Mouse (Mus musculus) spleen, postnatal 0 days (tissue): ENCODE data around the gene Fgfr2. TPM values are rescaled to one million over a fixed set of nuclear protein-coding genes. Genes with fewer than 3 reads are reported as not detected.

Experiments
- polyA plus RNA-seq: library from polyadenylated mRNA; unstranded; fragments of >200 nt; fragmentation: Nextera tagmentation; extraction: Ambion mirVana; gene quantifications from 2 replicates; pipeline ENCODE4 v1.2.1, GENCODE M21; 2015

Gene Fgfr2
- polyA plus RNA-seq, 1 experiment from 2014 or later = 1.5 TPM

GRCm38 (mm10) chr7:131542115-131542871, 1580.9 kb downstream of the Fgfr2 start, which contains the start of gene Hmx3:
Gene Hmx3 (plus strand): TSS chr7:131542867.

DNA sequence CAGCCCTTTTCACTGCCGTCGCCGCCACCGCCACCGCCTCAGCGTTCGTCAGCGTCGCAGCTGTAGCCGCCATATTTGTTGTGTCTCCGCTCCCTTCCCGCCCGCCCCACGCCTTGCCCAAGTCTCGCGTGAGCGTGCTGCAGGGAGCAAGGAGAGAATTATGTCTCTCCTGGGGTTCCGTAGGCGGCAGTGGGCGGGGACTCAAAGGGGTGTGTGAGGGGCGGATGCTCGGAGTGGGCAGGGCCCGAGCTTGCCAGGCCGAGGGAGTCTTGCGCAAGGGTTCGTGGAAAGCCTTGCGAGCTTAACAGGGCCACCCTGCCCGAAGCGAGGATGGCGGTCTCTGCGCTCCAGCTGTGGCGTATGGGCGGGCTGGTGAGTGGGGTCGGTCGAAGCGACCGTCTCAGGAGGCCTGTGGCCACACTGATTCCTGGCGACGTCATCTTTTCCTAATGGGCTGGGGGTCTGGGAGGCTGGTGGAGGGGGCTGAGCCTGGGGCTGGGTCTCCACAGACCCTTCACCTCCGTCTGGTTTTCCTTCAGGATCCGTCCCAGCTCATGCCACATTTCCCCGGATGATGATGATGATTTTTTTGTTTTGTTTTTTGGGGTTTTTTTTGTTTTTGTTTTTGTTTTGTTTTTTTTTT, 1712.6 kb downstream of the Fgfr2 start, which contains the start of the genes Ikzf5 and Acadsb:
Gene Ikzf5, minus strand, starts transcription at position 106 of the 643 bp plus-strand sequence.
Gene Acadsb, plus strand, starts transcription at position 186 of the 643 bp plus-strand sequence.

GRCm38 (mm10) chr7:131370648-131371469, 1752.3 kb downstream of the Fgfr2 start, which contains the start of gene Pstk:
Gene Pstk (plus strand): TSS chr7:131371141.

DNA sequence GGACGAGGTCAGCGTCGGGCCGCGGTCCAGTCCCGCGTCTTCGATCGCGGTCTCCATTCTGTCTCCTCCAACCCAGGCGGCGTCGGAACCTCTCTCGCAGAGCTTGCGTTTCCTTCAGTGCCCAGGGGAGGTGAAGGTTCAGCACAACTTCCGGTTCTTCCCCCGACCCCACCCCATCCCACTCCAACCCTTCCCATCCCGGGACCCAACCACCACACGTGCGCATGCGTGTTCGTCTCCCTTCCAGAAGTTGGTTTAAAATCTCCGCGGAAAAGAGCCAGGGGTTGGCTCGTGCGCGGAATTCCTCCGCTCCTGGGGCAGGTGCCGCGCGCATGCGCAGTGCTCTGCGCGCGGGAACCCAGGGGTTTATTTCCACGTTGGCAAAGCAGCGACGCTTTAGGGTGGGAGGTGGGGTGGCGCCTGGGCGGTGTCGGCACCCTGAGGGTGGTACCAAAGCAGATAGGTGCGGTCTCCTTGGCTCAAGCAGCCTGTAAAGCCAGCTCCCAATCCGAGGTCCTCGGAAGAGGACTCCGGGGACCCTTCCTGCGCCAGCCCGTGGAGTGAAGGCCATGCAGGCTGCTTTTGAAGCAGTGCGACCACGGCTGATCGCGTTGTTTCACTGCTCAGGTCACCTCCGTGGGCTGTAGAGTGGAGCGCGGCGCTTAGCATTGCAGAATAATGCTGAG, 1760.4 kb downstream of the Fgfr2 start, which contains the start of gene 2310057M21Rik:
Gene 2310057M21Rik, minus strand, starts transcription at position 145 of the 686 bp plus-strand sequence.

GRCm38 (mm10) chr7:131333564-131333963, 1789.6 kb downstream of the Fgfr2 start, which contains the start of gene Fam24a:
Gene Fam24a (plus strand): TSS chr7:131333864.

DNA sequence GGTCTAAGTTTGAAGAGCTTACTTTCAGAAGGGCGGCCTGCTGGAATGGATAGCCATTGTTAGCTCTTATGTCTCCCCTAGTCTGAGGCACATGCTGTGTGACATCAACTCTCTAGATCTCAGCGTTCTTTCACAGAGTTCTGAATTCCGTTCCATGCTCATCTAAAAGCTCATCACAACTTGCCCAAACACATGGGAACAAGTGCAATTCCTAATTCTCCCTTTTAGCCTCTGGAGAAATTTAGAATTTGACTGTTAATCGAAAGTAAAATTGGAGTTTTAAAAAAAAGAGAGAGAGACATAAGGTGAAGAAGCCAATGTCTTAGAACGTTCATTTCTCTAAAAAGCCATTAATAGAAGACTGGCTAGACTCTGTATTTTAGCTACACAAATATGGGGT, 1793.7 kb downstream of the Fgfr2 start, which contains the start of gene Fam24b:
Gene Fam24b, minus strand, starts transcription at position 101 of the 400 bp plus-strand sequence.

DNA sequence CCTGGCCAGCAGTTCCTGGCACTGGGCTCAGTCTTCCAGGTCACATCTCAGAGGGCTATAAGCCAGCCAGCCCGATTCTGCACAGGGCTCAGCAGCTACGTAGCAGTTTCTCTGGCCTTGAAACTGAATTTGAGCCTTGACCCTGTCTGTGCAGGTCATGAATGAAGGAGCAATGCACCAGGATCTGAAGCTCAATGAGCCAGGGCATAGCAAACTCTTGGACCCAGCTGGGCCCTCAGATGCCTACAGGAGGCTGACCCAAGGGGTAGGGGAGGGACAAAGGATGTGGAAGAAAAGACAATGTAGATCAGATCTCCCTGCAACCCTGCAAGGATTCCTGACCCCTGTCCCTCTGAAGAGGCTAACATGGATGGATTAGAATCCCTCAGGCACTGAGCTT, 1801.0 kb downstream of the Fgfr2 start, which contains the start of gene Cuzd1:
Gene Cuzd1, minus strand, starts transcription at position 101 of the 400 bp plus-strand sequence.

DNA sequence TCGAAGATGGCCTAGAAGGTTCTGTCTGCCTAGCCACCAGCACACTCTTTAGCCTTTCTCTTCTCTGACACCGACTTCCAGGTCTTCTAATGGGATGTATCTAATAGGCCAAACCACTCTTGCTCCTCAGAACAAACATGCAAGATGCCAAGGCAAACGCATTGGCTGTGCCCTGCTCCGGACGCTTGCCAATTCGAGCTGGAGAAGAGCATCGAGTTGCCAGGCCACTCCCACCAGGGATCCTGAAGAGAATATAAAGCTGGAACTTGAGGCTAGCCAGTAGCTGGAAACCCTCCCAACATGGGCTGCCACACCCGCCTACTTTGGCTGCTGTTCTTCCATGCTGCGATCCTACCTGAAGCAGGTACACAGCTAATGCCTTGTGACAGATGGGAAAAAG, 1949.0 kb downstream of the Fgfr2 start, which contains the start of gene 5430419D17Rik:
Gene 5430419D17Rik, plus strand, starts transcription at position 282 of the 400 bp plus-strand sequence.

DNA sequence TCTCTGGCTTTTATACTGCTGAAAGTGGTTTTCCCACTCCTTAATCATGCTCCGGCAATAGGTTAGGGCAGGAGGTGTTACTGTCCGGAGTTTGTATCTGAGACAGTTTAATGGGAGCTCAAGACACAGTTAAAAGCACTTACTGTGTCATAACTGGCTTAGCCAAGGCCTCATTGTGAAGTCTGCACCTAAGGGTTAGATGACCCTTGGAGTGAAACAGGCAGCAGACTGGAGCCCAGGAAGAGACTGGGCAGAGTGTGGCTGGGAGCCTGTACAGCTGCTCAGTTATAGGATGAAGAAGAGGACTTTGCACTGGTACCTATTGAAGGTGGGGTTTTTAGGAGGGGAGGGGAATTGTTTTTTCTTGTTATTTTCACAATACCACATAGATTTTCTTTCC, 1976.9 kb downstream of the Fgfr2 start, which contains the start of gene 4933402N03Rik:
Gene 4933402N03Rik, minus strand, starts transcription at position 101 of the 400 bp plus-strand sequence.

GRCm38 (mm10) chr7:131031755-131032154, 2091.4 kb downstream of the Fgfr2 start, which contains the start of gene Dmbt1:
Gene Dmbt1 (plus strand): TSS chr7:131032053.

DNA sequence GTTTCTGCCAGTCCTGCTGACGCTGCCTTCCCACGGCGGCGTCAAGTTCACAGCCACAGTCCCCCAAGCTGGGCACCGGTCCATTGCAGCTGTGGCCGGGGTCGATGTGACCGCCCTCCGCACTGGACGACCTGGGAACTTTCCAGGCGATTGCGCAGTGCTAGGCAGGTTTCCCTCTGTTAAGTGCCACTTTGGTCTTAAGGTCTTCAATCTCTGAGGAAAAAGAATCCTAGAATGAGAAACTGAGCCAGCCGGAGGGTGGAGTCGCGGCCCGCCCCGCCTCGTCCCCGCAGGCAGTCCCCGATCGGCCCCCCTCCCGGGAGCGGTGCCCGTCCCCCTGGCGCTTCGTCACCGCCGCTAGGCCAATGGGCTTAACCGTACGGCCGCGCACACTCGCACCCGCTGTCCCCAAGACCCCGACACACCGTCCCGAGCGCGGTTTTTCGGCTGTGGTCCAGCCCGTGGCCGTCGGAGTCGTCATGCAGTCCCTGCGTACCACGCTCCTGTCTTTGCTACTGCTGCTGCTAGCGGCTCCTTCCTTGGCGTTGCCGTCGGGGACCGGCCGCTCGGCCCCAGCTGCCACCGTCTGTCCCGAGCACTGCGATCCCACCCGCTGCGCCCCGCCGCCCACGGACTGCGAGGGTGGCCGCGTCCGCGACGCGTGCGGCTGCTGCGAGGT, 2187.2 kb downstream of the Fgfr2 start, which contains the start of gene Htra1:
Gene Htra1, plus strand, starts transcription at position 319 of the 679 bp plus-strand sequence.

DNA sequence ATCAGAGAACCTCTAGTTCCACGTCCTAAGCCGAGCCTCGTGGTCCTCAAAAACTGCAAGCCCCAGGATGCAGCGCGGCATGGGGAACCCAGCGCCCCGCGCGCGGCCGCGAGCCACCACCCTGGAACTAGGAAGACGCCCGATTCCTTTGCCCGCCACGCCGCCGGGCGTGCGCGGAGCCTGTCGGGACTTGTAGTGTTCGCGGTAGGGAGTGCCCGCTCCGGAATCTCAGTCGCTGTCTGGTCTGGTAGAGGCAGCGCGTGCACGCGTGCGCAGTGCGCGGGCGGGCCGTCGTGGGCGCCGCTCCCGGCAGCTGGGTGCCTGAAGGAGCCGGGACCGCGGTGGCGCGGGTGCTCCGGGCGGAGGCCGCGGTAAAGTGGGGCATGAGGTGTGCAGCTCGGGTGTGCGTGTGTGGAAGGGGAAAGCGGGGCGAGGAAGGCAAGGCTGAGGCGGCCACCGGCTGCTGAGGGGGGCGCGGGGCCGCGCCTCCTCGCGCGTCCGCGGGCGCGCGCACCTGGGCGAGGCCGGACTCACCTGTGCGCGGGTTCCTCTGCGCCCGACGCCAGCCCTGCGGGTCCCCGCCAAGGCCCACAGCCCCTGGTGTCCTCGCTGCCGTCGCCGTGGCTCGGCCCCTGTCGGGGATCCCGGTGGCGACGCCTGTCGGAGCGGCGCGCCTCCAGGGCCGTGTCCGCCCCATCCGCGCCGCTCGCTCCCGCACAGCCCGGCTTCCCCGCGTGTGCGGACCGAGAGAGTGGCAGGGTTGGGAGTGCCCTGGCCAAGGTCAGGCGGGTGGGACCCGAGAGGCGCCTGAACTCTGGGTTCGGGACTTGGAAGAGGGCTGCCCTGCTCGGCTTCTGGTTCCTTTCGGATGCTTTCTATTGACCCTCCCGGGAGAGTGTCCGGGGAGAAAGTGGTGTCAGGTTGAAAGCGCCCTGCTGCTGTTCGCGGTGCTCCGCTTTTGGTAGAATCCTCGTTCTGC, 2257.2 kb downstream of the Fgfr2 start, which contains the start of gene Plekha1:
Gene Plekha1, plus strand, starts transcription at position 144 of the 979 bp plus-strand sequence.

DNA sequence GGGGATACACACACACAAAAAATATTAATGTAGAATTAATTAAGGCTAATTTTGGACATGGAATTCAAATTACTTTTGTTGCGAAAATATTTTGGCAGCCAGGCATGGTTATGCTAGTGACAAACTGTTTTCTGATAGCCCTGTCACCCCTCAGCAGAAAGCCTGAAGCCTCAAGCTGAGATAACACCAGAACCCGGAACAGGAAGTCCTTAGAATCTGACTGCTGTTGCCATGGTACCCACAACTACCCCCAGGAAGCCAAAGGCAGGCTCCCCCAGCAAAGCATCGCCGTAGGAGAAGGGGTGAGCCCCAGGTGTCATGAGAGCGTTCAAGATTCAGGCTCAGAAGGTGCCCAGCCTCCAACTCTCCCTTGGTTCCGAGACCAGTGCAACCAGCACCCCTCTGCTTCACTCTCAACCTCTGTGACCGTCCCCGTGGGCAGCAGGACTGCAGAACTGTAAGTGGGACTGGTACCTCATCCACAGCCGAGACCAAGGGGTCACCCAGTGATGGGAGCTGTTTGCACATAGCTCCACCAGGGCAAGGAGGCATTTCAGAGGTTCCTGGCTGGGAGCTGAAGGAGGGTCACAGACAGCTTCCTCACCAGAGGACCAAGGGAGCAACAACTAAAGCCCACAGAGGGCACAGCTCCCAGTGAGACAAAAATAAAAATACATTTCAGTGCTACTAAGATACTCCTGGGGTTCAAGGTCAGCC, 2349.1 kb downstream of the Fgfr2 start, which contains the start of gene Btbd16:
Gene Btbd16, plus strand, starts transcription at position 156 of the 717 bp plus-strand sequence.

GRCm38 (mm10) chr7:130577388-130578003, 2545.7 kb downstream of the Fgfr2 start, which contains the start of gene Tacc2:
Gene Tacc2 (plus strand): TSS chr7:130577438.

DNA sequence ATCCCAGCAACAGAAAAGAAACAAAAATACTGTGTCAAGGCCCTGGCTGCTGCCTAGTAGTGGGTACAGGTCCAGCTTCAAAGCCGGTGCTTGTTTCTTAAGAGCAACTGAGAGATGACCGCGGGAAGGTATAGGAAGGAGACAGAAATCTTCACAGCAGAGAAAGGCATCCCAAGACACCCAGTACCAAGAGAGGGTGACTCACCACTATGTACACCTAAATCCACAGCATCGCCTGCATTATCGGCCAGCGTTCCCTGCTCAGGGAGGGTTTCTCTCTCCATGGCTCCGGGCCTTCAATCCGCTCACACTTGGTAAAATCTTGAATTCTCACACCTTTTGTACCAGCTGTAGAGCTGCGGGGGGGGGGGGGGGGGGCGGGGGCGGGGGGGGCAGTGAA, 2550.3 kb downstream of the Fgfr2 start, which contains the start of gene Nsmce4a:
Gene Nsmce4a, minus strand, starts transcription at position 298 of the 400 bp plus-strand sequence.

GRCm38 (mm10) chr7:130520049-130520425, 2603.1 kb downstream of the Fgfr2 start, which contains the start of gene Ate1:
Gene Ate1 (minus strand): TSS chr7:130520369.

